Comparison of ENCODE assay signal across 9 mouse cellular contexts in the genomic region with DNA sequence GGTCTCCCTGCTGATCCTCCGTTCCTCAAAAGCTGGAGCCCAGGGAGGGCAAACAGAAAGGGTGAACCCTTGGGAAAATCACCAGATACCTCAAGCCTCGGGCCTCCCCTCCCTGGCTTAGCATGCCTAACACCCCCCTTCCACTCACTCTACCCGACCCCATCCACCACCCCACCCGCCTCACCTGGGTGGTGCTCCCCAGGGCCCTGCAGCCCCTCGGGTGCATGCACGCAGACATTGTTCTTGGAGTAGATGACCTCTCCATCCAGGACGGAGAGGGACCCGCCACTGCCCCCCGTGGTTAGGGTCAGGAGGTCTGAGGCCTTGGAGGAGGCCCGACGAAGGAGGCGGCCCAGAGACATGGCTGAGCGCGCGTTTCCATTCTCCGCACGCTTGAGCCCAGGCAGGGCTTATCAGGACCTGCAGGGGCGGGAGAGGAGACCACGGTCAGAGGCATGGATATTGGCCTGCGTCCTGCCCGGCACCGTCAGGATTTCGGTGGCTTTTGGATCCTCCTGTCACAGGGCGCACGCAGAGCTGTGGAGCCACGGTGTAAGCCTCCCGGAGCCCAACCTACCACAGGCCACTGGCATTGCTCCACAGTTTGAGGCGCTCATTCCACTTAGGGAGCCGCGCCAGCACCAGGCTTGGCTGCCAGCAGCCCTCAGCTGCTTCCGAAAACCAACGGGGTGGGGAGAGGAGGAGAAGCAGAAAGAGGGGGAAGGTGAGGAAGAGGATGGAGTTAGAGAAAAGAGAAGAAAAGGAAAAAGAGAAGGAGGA. TPM values are rescaled to one million over a fixed set of nuclear protein-coding genes. Genes with fewer than 3 reads are reported as not detected.
A peak's percentile ranks its signal among the peaks of the same experiment; 100 is the strongest.
DNase-seq lines count a peak whose midpoint lies in the region; ATAC-seq and TF ChIP-seq lines count a peak whose summit lies in the region.
"Had no signal": no experiment of that assay in that cellular context is flagged by ENCODE, and none has a peak within 500 bp of the region (broad histone marks: within the 10 kb centered on the region; RNA-seq: fewer than 3 reads in every experiment).

No protein-coding gene starts in this region.

- H3K9ac ChIP-seq in forebrain, embryonic 15.5 days (replicated peaks), result no peak overlapping the region
- no peak overlapping the region for H3K9ac ChIP-seq in lung, embryonic 14.5 days
- peak overlapping the region; percentile 14; the same call in 1 of the 2 replicates for H3K9ac ChIP-seq in stomach, embryonic 16.5 days (ENCODE audit: low read length)
- H3K9ac ChIP-seq: liver, embryonic 13.5 days had no signal

- peak overlapping the region; percentile 33 for H3K4me2 ChIP-seq in forebrain, embryonic 15.5 days (replicated peaks)
- H3K4me2 ChIP-seq in lung, embryonic 14.5 days, result 0 out of 2 replicates have a peak overlapping the region, but pooled peaks have one; percentile 8
- H3K4me2 ChIP-seq in stomach, embryonic 16.5 days (ENCODE audit: low read depth, low read length), result no peak overlapping the region
- H3K4me2 ChIP-seq: liver, embryonic 13.5 days had no signal

- no peak overlapping the region for H3K4me3 ChIP-seq in forebrain, embryonic 15.5 days
- H3K4me3 ChIP-seq in lung, embryonic 14.5 days (ENCODE audit: low read depth, low read length), result no peak overlapping the region
- no peak overlapping the region for H3K4me3 ChIP-seq in stomach, embryonic 16.5 days (replicated peaks; ENCODE audit: low read length)
- H3K4me3 ChIP-seq: liver, embryonic 13.5 days had no signal

- TF ChIP-seq CTCF in lung, embryonic 14.5 days (IDR thresholded peaks at IDR 0.05; ENCODE audit: low read depth), result no peak; the same call in 1 of the 2 replicates

- ATAC-seq in forebrain, embryonic 15.5 days (replicated peaks), result peak; percentile 26; the same call in 1 of the 2 replicates
- ATAC-seq in lung, embryonic 14.5 days (ENCODE audit: insufficient read depth), result no peak
- no peak for ATAC-seq in stomach, embryonic 16.5 days (ENCODE audit: insufficient read depth, low FRiP score)

- no peaks in the 10 kb centered on the region for H3K27me3 ChIP-seq in forebrain, embryonic 15.5 days
- no peaks in the 10 kb centered on the region for H3K27me3 ChIP-seq in lung, embryonic 14.5 days (ENCODE audit: insufficient read depth, low read length)
- no peaks in the 10 kb centered on the region for H3K27me3 ChIP-seq in stomach, embryonic 16.5 days (ENCODE audit: control insufficient read depth, insufficient read depth, low read length)
- H3K27me3 ChIP-seq: liver, embryonic 13.5 days had no signal

- WGBS in forebrain, embryonic 15.5 days, result 45% methylated on average over 32 of the region's 32 CpGs
- 52% methylated on average over 32 of the region's 32 CpGs for whole genome bisulfite sequencing in lung, embryonic 14.5 days
- 59% methylated on average over 32 of the region's 32 CpGs for WGBS in stomach, embryonic 16.5 days

- H3K4me1 ChIP-seq in forebrain, embryonic 15.5 days, result peaks cover 70% of the 10 kb centered on the region
- H3K4me1 ChIP-seq in lung, embryonic 14.5 days (ENCODE audit: insufficient read depth), result peaks cover 26% of the 10 kb centered on the region
- peaks cover 55% of the 10 kb centered on the region for H3K4me1 ChIP-seq in stomach, embryonic 16.5 days (ENCODE audit: control insufficient read depth, insufficient read depth, low read length)

- peak; percentile 69 for DNase-seq in adrenal gland, postnatal 14 days
- no peak for DNase-seq in adrenal gland, postnatal 4 days (ENCODE audit: low spot score in 2 of 2)
- DNase-seq in Muller cell, postnatal 12 days (ENCODE audit: inconsistent ontology term), result peak; percentile 80
- DNase-seq in heart, postnatal 14 days, result peak; percentile 82 to 87
- peak; percentile 80 for DNase-seq in lung, embryonic 14.5 days
- DNase-seq in embryo, embryonic 10 days (ENCODE audit: low spot score), result no peak
- DNase-seq: liver, embryonic 13.5 days had no signal

- H3K36me3 ChIP-seq in forebrain, embryonic 15.5 days, result peaks cover 19% of the 10 kb centered on the region
- peaks cover 25% of the 10 kb centered on the region for H3K36me3 ChIP-seq in lung, embryonic 14.5 days (ENCODE audit: insufficient read depth)
- peaks cover 17% of the 10 kb centered on the region for H3K36me3 ChIP-seq in stomach, embryonic 16.5 days (ENCODE audit: control insufficient read depth, insufficient read depth, low read length)

- intact Hi-C loops in heart, postnatal 14 days (cut with DNase I), result no loop called here

- H3K9me3 ChIP-seq in forebrain, embryonic 15.5 days, result no peaks in the 10 kb centered on the region
- H3K9me3 ChIP-seq in lung, embryonic 14.5 days (ENCODE audit: low read depth, low read length), result no peaks in the 10 kb centered on the region
- no peaks in the 10 kb centered on the region for H3K9me3 ChIP-seq in stomach, embryonic 16.5 days (replicated peaks; ENCODE audit: control insufficient read depth, low read length)
- H3K9me3 ChIP-seq: liver, embryonic 13.5 days had no signal

- peak overlapping the region; percentile 77 for H3K27ac ChIP-seq in forebrain, embryonic 15.5 days (replicated peaks)
- H3K27ac ChIP-seq in lung, embryonic 14.5 days (ENCODE audit: low read depth), result peak overlapping the region; percentile 44
- H3K27ac ChIP-seq in stomach, embryonic 16.5 days (ENCODE audit: low read length), result peak overlapping the region; percentile 68; the same call in 1 of the 2 replicates
- H3K27ac ChIP-seq: liver, embryonic 13.5 days had no signal

RNA-seq across cellular contexts. Expression of a gene that starts 17.8 kb away (rescaled TPM):
- total RNA-seq in adrenal gland, postnatal 14 days (2021), result 18.1 and 18.7 TPM in 2 replicates
- total RNA-seq in adrenal gland, postnatal 4 days (2021), result 10 to 100 TPM; 25.9 to 29.7 TPM
- polyA plus RNA-seq in forebrain, embryonic 15.5 days (2015; fragmentation: Nextera tagmentation; extraction: Ambion mirVana), result 52.4 and 54.6 TPM in 2 replicates
- total RNA-seq in heart, postnatal 14 days (2021), result 10 to 100 TPM; 68.5 to 68.7 TPM
- 17.1 and 17.5 TPM in 2 replicates for polyA plus RNA-seq in lung, embryonic 14.5 days (2014; fragmentation: Nextera tagmentation; extraction: Ambion mirVana)
- polyA plus RNA-seq in stomach, embryonic 16.5 days (2015; fragmentation: Nextera tagmentation; extraction: Ambion mirVana), result 13.6 and 14.8 TPM in 2 replicates

RNA-seq across cellular contexts. Expression of a gene that starts 17.9 kb away (rescaled TPM):
- total RNA-seq in adrenal gland, postnatal 14 days (2021), result 0.44 and 0.45 TPM in 2 replicates
- 1 to 10 TPM; 2.0 to 2.6 TPM for total RNA-seq in adrenal gland, postnatal 4 days (2021)
- 12.9 and 13.7 TPM in 2 replicates for polyA plus RNA-seq in forebrain, embryonic 15.5 days (2015; fragmentation: Nextera tagmentation; extraction: Ambion mirVana)
- under 1 TPM; 0.15 to 0.31 TPM for total RNA-seq in heart, postnatal 14 days (2021)
- polyA plus RNA-seq in lung, embryonic 14.5 days (2014; fragmentation: Nextera tagmentation; extraction: Ambion mirVana), result 1.7 and 1.9 TPM in 2 replicates
- 2.3 and 2.4 TPM in 2 replicates for polyA plus RNA-seq in stomach, embryonic 16.5 days (2015; fragmentation: Nextera tagmentation; extraction: Ambion mirVana)

RNA-seq across cellular contexts. Expression of a gene that starts 57.2 kb away (rescaled TPM):
- 78.3 and 81.3 TPM in 2 replicates for total RNA-seq in adrenal gland, postnatal 14 days (2021)
- 10 to 100 TPM; 87.5 to 87.7 TPM for total RNA-seq in adrenal gland, postnatal 4 days (2021)
- polyA plus RNA-seq in forebrain, embryonic 15.5 days (2015; fragmentation: Nextera tagmentation; extraction: Ambion mirVana), result 43.9 and 49.8 TPM in 2 replicates
- total RNA-seq in heart, postnatal 14 days (2021), result 10 to 100 TPM; 53.1 to 56.0 TPM
- 56.0 and 58.8 TPM in 2 replicates for polyA plus RNA-seq in lung, embryonic 14.5 days (2014; fragmentation: Nextera tagmentation; extraction: Ambion mirVana)
- 74.7 and 85.1 TPM in 2 replicates for polyA plus RNA-seq in stomach, embryonic 16.5 days (2015; fragmentation: Nextera tagmentation; extraction: Ambion mirVana)

Comparison
In these comparisons a context has a peak if more than half of its experiments do, and no peak if none do; other contexts are left out.
1. DNase-seq: peak in adrenal gland, postnatal 14 days (single experiment), Muller cell, postnatal 12 days (single experiment), heart, postnatal 14 days (2 of 2) and lung, embryonic 14.5 days (single experiment); none in adrenal gland, postnatal 4 days (0 of 2) and embryo, embryonic 10 days (single experiment).
2. Peak in every context shown above with its lines, with median percentiles within 50 percentile points of each other: H3K27ac ChIP-seq.